Mouse (Mus musculus): ENCODE measurements at regions not wholly inside any gene's neighbourhood (a gene's known extent, or its start where the extent isn't known, plus 50 kb on each side); places are given as distances from the start of the nearest gene placed in this dataset.
"Not testable (repeated sequence)": the region's sequence is repeated elsewhere in the genome, so short reads cannot be mapped to it uniquely, and the experiment has no call there.

DNA sequence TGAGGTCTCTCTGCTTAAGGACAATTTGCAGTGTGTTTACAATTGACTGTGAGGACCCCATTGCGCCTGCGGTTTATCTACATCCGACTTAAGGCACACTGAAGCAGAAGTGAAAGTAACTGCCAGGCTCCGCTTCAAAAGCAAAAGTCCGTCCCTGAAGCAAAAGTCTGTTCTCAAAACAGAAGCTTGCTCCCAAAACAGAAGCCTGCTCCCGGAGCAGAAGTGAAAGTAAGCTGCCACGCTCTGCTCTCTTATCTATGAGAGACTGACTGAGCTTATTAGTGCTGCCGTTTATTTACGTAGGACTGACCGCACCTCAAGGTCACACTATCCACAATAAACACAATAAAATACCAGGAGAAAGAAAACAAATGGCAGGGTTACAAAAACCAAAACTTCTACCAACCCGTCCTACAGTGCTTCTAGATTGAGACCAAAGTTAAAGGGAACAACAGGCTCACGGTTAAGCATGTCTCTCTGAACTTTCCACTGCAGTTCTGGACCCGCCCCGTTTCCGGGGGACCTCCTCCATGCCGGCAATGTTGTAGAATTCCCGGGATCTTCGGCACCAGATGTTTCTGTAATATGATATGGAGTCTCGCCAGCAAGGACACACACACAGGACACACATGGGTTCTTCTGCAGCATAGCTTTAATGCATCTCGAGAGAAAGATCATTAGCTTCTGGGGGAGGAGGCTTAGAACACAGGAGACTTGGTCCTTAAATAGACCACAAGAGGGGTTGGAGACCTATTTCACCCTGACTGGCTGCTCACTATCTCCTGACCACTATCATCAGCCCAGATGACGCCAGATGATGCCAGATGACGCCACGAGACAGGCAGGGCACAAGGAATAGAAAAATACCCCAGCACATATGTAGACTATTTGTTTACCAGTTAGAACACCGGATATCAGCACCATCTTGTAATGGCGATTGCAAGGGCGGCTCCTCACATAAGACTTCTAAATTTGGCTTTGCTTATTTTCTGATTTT is 665.8 kb downstream of the Nebl start:
- DNase-seq = not testable (repeated sequence)
